10 mouse cellular contexts compared by ENCODE assay signal in genomic region chr12:85619283-85619897, GRCm38 (mm10). TPM values are rescaled to one million over a fixed set of nuclear protein-coding genes. Genes with fewer than 3 reads are reported as not detected.
A peak's percentile ranks its signal among the peaks of the same experiment; 100 is the strongest.
DNase-seq lines count a peak whose midpoint lies in the region; ATAC-seq and TF ChIP-seq lines count a peak whose summit lies in the region.
"Had no signal": no experiment of that assay in that cellular context is flagged by ENCODE, and none has a peak within 500 bp of the region (broad histone marks: within the 10 kb centered on the region; RNA-seq: fewer than 3 reads in every experiment).

No protein-coding gene starts in this region.

- TF ChIP-seq CTCF in left cerebral cortex, adult 2 months (IDR thresholded peaks at IDR 0.05), result no peak

- WGBS in hindbrain, embryonic 10.5 days, result 75% methylated on average over 7 of the region's 7 CpGs
- WGBS in neural tube, embryonic 12.5 days, result 65% methylated on average over 7 of the region's 7 CpGs
- WGBS in liver, embryonic 11.5 days, result 73% methylated on average over 7 of the region's 7 CpGs

- ATAC-seq in neural tube, embryonic 12.5 days (ENCODE audit: low FRiP score, low read depth), result no peak; the same call in 1 of the 2 replicates
- no peak for ATAC-seq in liver, embryonic 11.5 days (replicated peaks; ENCODE audit: low FRiP score)

- H3K36me3 ChIP-seq in hindbrain, embryonic 10.5 days, result no peaks in the 10 kb centered on the region
- H3K36me3 ChIP-seq in neural tube, embryonic 12.5 days, result no peaks in the 10 kb centered on the region; the same call in 1 of the 2 replicates
- no peaks in the 10 kb centered on the region for H3K36me3 ChIP-seq in liver, embryonic 11.5 days (ENCODE audit: control insufficient read depth, insufficient read depth, low read length)

- no peaks in the 10 kb centered on the region for H3K27me3 ChIP-seq in hindbrain, embryonic 10.5 days (ENCODE audit: insufficient read depth, poor library complexity, severe bottlenecking)
- no peaks in the 10 kb centered on the region for H3K27me3 ChIP-seq in neural tube, embryonic 12.5 days (replicated peaks)
- H3K27me3 ChIP-seq in liver, embryonic 11.5 days (replicated peaks; ENCODE audit: control insufficient read depth, insufficient read depth, low read length), result no peaks in the 10 kb centered on the region

- no peaks in the 10 kb centered on the region for H3K9me3 ChIP-seq in hindbrain, embryonic 10.5 days
- H3K9me3 ChIP-seq in neural tube, embryonic 12.5 days, result no peaks in the 10 kb centered on the region
- H3K9me3 ChIP-seq in liver, embryonic 11.5 days (ENCODE audit: control insufficient read depth, low read length), result no peaks in the 10 kb centered on the region
- H3K9me3 ChIP-seq: megakaryocyte, embryonic 14.5 days had no signal

- intact Hi-C loops in left cerebral cortex, adult 2 months (cut with DNase I), result no loop called here

- no peak overlapping the region for H3K9ac ChIP-seq in neural tube, embryonic 12.5 days
- H3K9ac ChIP-seq in liver, embryonic 11.5 days (ENCODE audit: low read depth, low read length), result no peak overlapping the region

- no peak for DNase-seq in left cerebral cortex, adult 2 months (ENCODE audit: extremely low spot score in 1 of 2, low spot score in 2 of 2)
- no peak for DNase-seq in left cerebral cortex, adult 8-10 months (ENCODE audit: low spot score in 2 of 2)
- DNase-seq in R1 (ENCODE audit: low read depth, low spot score), result peak; percentile 54
- no peak for DNase-seq in hindbrain, embryonic 10.5 days (ENCODE audit: low spot score)
- no peak for DNase-seq in liver, embryonic 11.5 days (ENCODE audit: low spot score)
- no peak for DNase-seq in spleen, postnatal 4 days (ENCODE audit: low spot score in 2 of 2)
- no peak for DNase-seq in right cerebral cortex, postnatal 36 days (ENCODE audit: low spot score in 2 of 2)
- DNase-seq: heart, postnatal 14 days had no signal

- H3K4me3 ChIP-seq in left cerebral cortex, adult 2 months, result no peak overlapping the region
- no peak overlapping the region for H3K4me3 ChIP-seq in hindbrain, embryonic 10.5 days
- no peak overlapping the region for H3K4me3 ChIP-seq in neural tube, embryonic 12.5 days
- H3K4me3 ChIP-seq in liver, embryonic 11.5 days (ENCODE audit: low read depth, low read length), result no peak overlapping the region
- H3K4me3 ChIP-seq: megakaryocyte, embryonic 14.5 days had no signal

- H3K27ac ChIP-seq in left cerebral cortex, adult 2 months, result peak overlapping the region; percentile 74
- peak overlapping the region; percentile 79; the same call in 1 of the 2 replicates for H3K27ac ChIP-seq in hindbrain, embryonic 10.5 days
- H3K27ac ChIP-seq in neural tube, embryonic 12.5 days, result peak overlapping the region; percentile 51; the same call in 1 of the 2 replicates
- H3K27ac ChIP-seq in liver, embryonic 11.5 days (ENCODE audit: low read depth, low read length), result no peak overlapping the region

- H3K4me2 ChIP-seq in neural tube, embryonic 12.5 days (replicated peaks), result no peak overlapping the region
- H3K4me2 ChIP-seq in liver, embryonic 11.5 days, result no peak overlapping the region

- peaks cover 43% of the 10 kb centered on the region for H3K4me1 ChIP-seq in hindbrain, embryonic 10.5 days (replicated peaks)
- H3K4me1 ChIP-seq in neural tube, embryonic 12.5 days, result peaks cover 43% of the 10 kb centered on the region
- no peaks in the 10 kb centered on the region; the same call in none of the 2 replicates for H3K4me1 ChIP-seq in liver, embryonic 11.5 days (replicated peaks; ENCODE audit: control insufficient read depth, insufficient read depth, low read length)
- H3K4me1 ChIP-seq: megakaryocyte, embryonic 14.5 days had no signal

RNA-seq across cellular contexts. Expression of gene Jdp2, which starts 20.6 kb away (rescaled TPM):
- 10 to 100 TPM; 81.5 to 95.1 TPM for total RNA-seq in left cerebral cortex, adult 2 months (2021)
- 10 to 100 TPM; 49.9 to 67.7 (median 55.7) TPM for total RNA-seq in left cerebral cortex, adult 8-10 months (2022)
- 0.25 TPM in 1 of 2 replicates, not detected in the other for polyA plus RNA-seq in hindbrain, embryonic 10.5 days (2016; fragmentation: Nextera tagmentation; extraction: Ambion mirVana)
- 0.57 and 1.0 TPM in 2 replicates for polyA plus RNA-seq in neural tube, embryonic 12.5 days (2016; fragmentation: Nextera tagmentation; extraction: Ambion mirVana)
- polyA plus RNA-seq in liver, embryonic 11.5 days (2014; fragmentation: Nextera tagmentation; extraction: Ambion mirVana), result 0.21 and 0.59 TPM in 2 replicates
